Mouse (Mus musculus) kidney, adult 9 months (tissue): ENCODE results near the gene Ppm1e.
"Not testable (repeated sequence)": the region's sequence is repeated elsewhere in the genome, so short reads cannot be mapped to it uniquely, and the experiment has no call there.

ENCODE experiments used
- DNase-seq: peaks from one replicate; pipeline ENCODE4 v3.0.0; 2022

Gene Ppm1e

DNA sequence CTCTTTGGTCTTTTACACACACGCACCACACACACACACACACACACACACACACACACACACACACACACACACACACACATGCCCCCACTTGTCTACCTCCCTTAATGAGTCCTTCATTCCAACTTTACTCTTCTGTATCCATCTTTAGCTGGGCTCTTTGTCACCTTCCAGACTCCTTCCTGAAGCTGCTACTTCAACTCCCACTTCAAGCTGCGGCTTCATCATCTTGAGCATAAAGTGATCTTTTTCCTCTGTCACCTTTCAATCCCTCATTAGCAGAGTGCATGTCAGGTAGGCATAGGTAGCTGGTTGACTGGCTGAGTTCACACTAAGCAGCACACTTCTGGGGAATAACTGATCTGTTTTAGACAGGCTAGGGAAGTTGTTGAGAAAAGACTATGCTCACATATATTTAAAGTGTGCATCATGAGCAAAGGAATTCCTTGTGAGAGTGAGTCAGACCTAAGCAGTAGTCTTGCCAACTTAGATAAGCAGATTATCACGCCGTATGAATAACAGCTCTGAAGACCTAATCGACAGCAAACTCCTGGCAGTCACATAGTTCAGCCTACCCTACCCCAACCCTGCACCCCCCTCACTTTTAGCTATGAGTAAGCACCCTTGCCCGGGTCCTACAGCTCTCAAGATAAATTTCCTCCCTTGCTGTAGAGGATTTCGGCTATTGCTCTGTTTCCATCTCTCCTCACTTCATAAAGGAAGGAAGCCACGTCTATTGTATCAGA lies 49.3 kb downstream of the Ppm1e start:
- no peak for DNase-seq

- no peak for DNase-seq
Measured at GRCm38 (mm10) chr11:87299066-87299465, 59.8 kb downstream of the Ppm1e start.

GRCm38 (mm10) chr11:87296467-87296866 lies 62.4 kb downstream of the Ppm1e start:
- no peak for DNase-seq

- no peak for DNase-seq
Measured at GRCm38 (mm10) chr11:87295636-87296035, 63.2 kb downstream of the Ppm1e start.

- peak; percentile 72 for DNase-seq
Measured at GRCm38 (mm10) chr11:87289313-87289712, 69.5 kb downstream of the Ppm1e start.

GRCm38 (mm10) chr11:87286194-87286593 lies 72.6 kb downstream of the Ppm1e start:
- DNase-seq: no peak

GRCm38 (mm10) chr11:87281907-87282475 lies 76.8 kb downstream of the Ppm1e start:
- DNase-seq: no peak

DNA sequence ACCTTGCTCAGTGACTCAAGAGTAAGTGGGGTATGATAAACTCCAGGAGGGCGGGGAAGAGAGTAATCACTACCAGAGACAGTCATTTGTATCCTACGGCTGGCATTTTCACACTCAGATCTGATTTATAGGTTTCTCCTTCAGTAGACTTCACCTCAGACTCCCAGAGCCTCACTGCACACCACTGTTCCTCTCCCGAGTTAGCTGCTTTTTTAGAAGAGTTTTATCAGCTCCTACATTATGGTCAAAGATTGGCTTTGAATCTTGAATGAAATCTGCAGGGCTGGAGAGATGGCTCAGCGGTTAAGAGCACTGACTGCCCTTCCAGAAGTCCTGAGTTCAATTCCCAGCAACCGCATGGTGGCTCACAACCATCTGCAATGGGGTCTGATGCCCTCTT lies 79.4 kb downstream of the Ppm1e start:
- no peak for DNase-seq

DNA sequence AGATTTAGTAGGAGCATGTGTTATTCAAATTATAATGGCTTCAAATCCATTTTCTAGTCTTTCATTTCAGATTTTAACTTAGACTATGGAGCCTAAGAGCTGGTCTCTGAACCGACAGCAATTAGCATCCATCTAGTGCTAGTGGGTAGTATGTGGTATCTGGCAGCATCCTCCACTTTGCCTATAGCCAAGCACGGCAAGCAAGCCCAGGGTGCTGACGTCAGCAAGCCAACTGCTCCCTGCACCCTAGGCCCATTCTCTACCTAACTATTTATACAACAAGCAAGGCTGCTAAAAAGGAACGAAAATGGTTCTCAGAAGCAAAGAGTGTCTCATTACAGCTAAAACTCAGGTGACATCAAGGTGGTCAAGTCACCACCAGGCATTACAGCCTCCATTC lies 80.0 kb downstream of the Ppm1e start:
- DNase-seq: no peak

- no peak for DNase-seq
Measured at GRCm38 (mm10) chr11:87276240-87276985, 82.4 kb downstream of the Ppm1e start.

DNA sequence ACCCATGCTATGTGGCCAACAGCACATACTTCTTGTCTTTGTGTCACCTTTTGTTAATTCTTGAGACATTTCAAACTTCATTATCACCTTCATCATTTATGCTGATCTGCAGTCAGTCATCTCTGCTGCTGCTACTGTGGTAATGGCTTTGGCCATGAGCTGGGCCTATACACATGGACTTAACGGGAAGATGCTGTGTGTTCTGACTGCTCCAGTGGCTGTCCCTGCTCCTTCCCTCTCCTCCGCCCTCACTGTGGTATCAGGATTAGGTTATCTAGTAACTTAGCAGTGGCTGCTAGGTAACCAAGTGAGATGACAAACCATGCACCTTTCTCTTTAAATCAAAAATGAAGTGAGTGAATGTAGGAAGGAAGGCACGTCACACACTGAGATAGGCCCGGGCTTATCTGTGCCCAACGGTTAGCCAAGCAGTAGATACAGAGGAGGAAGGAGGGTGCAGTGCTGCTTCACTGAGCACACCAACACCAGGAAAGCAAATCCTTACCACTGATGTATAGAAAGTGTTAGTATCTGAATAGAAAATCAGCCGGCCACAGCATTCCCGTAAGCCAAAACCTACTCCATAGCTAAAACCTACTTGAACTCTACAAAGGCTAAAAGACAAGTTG lies 83.3 kb downstream of the Ppm1e start:
- no peak for DNase-seq

DNA sequence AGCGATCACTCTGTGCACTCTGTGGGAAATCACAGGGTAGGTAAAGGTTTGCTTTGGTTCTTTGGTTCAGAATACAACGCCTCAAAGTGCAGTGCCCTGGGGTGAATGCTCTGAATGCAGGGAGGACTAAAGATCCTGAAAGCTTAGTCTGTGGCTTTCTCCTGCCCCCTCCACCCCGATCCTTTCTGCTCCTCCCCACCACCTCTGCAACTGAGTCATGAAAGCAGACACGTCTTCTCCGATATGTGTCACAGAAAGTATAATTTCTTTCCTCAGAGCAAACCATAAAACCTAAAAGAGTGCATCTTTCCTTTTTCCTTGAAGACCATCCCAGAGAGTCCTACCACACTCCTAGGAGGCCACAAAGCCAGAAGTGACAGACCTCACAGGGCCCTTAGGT lies 86.1 kb downstream of the Ppm1e start:
- no peak for DNase-seq

GRCm38 (mm10) chr11:87271479-87271878 lies 87.3 kb downstream of the Ppm1e start:
- no peak for DNase-seq

- DNase-seq: peak; percentile 33
Measured at GRCm38 (mm10) chr11:87270958-87271357, 87.9 kb downstream of the Ppm1e start.

- DNase-seq: no peak
Measured at GRCm38 (mm10) chr11:87270446-87270845, 88.4 kb downstream of the Ppm1e start.

- no peak for DNase-seq
Measured at GRCm38 (mm10) chr11:87268803-87269202, 90.0 kb downstream of the Ppm1e start.

- DNase-seq: no peak
Measured at GRCm38 (mm10) chr11:87266246-87266645, 92.6 kb downstream of the Ppm1e start.

DNA sequence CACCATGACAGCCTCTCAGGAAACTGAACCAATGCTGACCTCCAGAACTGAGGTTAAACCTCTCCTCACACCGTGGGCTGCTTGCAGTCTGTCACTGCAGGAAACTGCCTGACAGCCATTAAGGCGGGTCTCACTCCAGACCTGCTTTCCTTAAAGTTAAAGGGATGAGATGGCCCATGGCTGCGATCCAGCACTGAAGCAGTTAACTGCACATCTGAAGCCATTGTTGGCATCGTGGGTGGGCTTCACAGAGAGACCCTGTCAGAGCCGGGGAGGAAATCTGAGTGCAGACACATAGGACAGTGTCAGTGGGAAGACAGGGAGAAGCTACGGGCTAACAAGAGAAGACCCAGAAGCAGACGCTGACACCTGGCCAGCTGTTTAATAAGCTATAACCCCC lies 94.9 kb downstream of the Ppm1e start:
- no peak for DNase-seq

- not testable (repeated sequence) for DNase-seq
Measured at GRCm38 (mm10) chr11:87261705-87262104, 97.1 kb downstream of the Ppm1e start.

DNA sequence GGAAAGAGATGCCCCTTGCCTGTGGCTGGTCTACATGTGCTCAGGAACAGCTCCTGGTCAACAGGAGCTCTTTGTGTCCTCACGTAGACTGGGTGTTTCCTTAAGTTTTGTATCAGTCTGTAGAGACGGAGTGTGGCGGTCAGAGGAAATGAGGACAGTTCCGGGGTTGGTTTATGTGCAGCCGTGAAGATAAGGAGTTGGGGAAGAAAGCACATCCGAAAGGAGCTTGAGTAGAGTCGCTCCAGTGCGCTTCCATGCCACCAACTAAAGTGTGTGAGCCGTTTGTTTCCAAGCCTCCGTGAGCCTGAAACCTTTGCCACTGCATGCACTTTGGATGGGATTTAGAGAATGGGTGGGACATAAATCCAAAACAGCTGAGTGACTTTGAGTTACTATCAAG lies 99.0 kb downstream of the Ppm1e start:
- DNase-seq: no peak

DNA sequence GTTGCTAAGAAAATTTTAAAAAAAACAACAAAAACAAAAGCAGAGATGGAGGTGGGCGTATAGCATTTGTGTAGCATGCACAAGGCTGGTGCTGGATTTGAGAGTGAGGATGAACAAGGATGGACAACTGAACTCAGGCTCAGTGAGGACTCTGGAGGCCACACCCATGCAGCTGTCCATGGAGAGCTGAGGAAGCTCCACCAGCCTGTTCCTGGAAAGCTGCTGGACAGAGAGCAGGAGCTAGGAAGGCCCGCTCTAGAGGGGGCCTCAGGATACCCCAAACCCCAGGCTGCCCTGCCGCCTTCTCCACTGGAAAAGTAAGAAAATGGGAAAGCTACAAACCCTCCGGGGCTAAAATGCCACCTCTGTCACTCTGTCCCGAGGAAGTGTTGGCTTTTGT lies 101.5 kb downstream of the Ppm1e start:
- DNase-seq: no peak

DNA sequence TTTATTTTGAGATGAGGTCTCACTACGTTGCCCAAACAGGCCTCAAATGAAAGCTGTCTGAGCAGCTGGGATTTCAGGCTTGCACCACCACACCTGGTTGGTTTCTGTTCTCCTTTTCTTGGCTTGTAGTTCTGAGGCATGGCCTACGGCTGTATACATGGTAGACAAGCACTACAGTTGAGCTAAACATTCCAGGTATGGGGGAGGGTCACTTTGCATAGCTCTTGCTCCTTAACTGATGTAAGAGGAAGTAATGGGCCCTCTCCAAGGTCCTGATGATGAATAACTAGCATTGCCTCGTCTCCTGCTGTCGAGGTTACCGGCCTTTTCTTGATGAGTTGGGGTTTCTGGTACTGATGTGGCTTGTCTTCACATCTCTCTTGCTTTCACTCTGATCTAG lies 104.7 kb downstream of the Ppm1e start:
- DNase-seq: no peak

DNA sequence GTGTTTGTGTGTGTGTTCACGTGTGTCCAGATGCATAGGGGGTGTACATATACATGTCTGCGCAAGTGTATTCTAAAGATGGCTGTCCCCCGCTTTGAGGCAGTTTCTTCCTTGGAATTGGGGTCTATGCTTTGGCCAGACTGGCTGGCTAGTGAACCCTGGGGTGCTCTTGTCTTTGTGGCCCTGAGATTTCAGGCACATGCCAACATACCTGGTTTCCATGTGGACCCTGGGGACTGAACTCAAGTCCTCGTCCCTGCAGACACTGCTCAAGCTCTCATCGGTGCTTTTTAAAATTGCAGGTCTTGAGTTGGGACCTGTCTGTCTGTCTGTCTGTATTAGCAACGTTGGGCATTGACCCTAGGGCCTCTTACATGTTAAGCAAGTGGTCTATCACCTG lies 105.5 kb downstream of the Ppm1e start:
- no peak for DNase-seq

- no peak for DNase-seq
Measured at GRCm38 (mm10) chr11:87250132-87250531, 108.7 kb downstream of the Ppm1e start.
